Mouse (Mus musculus): ENCODE data around the gene Rab9.
"Not testable (repeated sequence)": the region's sequence is repeated elsewhere in the genome, so short reads cannot be mapped to it uniquely, and the experiment has no call there.

DNA sequence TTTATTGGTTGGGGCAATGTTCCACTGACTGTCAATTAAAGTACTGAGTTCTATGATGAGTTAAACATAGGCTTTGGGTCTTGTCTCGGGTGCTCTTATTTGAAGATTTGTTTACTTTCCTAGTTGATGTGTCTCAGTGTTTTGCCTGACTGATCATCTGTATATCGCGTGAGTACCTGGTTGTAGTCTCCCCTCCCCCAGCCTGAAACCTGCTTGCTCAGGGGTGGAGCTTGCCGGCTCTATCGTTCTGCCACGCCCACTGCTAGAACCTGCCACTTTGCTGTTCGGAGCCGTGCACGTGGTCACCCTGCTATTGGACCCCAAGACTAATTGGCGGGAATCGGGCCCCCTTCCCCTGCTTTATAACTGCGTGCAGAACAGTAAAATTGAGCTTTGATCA lies 34.4 kb upstream of the Rab9 start:
- TF ChIP-seq POLR2A (IDR thresholded peaks at IDR 0.05; ENCODE audit: low read depth, low read length); ETS1 (conservative IDR thresholded peaks at IDR 0.05; ENCODE audit: low read depth, low read length); POLR2AphosphoS2 (IDR thresholded peaks at IDR 0.05; ENCODE audit: low read depth, low read length); ELF1 (IDR thresholded peaks at IDR 0.05; ENCODE audit: low read depth, low read length); MAX (IDR thresholded peaks at IDR 0.05; ENCODE audit: low read length); CTCF (conservative IDR thresholded peaks at IDR 0.05 in 1 of 2, IDR thresholded peaks at IDR 0.05 in 1 of 2; ENCODE audit: low read depth in 2 of 2, low read length in 2 of 2); MXI1 (IDR thresholded peaks at IDR 0.05; ENCODE audit: low read depth, low read length); ZC3H11A (IDR thresholded peaks at IDR 0.05; ENCODE audit: low read depth, low read length); TCF12 (IDR thresholded peaks at IDR 0.05; ENCODE audit: low read depth, low read length): not testable (repeated sequence)
- TF ChIP-seq BHLHE40 (IDR thresholded peaks at IDR 0.05; ENCODE audit: low read depth, low read length): peak; percentile 27; the same call in 1 of the 2 replicates
